Mouse (Mus musculus): ENCODE measurements around the gene Usp31. TPM values are rescaled to one million over a fixed set of nuclear protein-coding genes. Genes with fewer than 3 reads are reported as not detected.

Gene Usp31
- polyA plus RNA-seq, 1 experiment from 2014 or later: 8.1 TPM

DNA sequence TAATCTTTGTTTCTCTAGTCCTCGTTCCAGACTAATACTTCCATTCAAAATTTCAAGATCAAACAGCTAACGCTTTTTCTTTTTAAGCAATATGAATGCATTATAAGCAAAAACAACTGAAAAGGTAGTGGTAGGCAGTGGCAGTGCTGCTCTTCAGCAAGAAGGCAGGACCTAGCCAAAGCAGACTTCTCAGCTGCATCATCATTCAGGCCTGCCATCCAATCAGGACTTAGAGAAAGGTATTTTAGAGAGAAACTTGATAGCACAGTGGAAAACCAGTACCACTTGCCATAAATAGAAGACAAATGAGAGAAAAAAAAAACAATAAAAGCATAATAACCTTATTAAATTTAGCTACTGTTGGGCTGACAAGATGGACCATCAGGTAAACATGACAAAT, 2.0 kb downstream of the Usp31 start:
- CTCF ChIA-PET: interaction anchor here (2.1 kb wide), 1 partner anchor 9 kb away, joined by 6 read pairs; no protein-coding TSS in a partner anchor
- DNase-seq (ENCODE audit: low read depth, low spot score): no peak
- no peak for ATAC-seq
- POLR2A ChIA-PET: no interaction called here
- in situ Hi-C loops (cut with MboI; ENCODE audit: low pct_unique_long_range_greater_than_20kb): no loop called here
- TF ChIP-seq CTCF (IDR thresholded peaks at IDR 0.05): no peak
- peaks cover 8% of the 10 kb centered on the region for H3K27me3 ChIP-seq

DNA sequence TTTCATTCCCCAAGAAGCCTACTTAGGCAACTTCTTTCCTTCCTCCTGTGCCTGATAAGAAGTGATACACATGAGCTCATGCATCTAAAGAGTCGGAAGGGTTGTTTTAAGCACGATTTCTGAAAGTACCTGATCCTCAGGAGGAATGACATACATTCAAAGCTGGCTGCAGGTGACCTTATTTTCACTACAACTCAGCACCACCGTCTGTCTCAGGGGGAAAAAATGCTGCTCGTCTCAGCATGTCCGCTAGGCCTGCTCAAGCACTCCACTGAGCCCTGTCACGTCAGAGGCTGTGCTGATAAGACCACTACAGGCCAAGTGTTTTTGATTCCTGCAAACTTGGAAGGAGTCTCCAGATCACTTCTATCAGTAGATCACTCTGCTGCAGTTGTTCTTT, 5.1 kb downstream of the Usp31 start:
- ATAC-seq (no peak), DNase-seq (ENCODE audit: low read depth, low spot score) (no peak)
- in situ Hi-C loops (cut with MboI; ENCODE audit: low pct_unique_long_range_greater_than_20kb): no loop called here
- ChIA-PET CTCF (interaction anchor here (0.9 kb wide), 1 partner anchor 7 kb away, joined by 3 read pairs; no protein-coding TSS in a partner anchor), POLR2A (no interaction called here)
- no peak for TF ChIP-seq CTCF (IDR thresholded peaks at IDR 0.05)
- no peaks in the 10 kb centered on the region for H3K27me3 ChIP-seq

DNA sequence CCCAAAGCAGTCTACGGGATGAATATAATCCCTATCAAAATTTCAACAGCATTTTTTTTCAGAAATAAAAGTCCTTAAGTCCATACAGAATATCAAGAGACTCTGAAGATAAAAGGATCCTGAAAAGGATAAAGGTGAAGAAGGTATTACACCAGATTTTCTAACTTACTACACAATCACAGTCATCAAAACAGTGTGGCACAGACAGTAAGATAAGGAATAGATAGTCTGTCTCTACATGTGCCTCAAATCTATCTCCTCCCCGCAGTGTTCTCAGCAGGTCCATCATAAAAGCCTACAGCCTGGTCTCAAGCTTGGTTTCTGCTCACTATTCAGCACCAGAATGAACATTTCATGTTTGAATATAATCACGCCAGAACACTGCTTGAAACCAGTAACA, 6.6 kb downstream of the Usp31 start:
- DNase-seq (ENCODE audit: low read depth, low spot score): no peak
- ChIA-PET POLR2A (no interaction called here), CTCF (no interaction called here)
- ATAC-seq: no peak
- TF ChIP-seq CTCF (IDR thresholded peaks at IDR 0.05): no peak
- no peaks in the 10 kb centered on the region for H3K27me3 ChIP-seq
- in situ Hi-C loops (cut with MboI; ENCODE audit: low pct_unique_long_range_greater_than_20kb): no loop called here

DNA sequence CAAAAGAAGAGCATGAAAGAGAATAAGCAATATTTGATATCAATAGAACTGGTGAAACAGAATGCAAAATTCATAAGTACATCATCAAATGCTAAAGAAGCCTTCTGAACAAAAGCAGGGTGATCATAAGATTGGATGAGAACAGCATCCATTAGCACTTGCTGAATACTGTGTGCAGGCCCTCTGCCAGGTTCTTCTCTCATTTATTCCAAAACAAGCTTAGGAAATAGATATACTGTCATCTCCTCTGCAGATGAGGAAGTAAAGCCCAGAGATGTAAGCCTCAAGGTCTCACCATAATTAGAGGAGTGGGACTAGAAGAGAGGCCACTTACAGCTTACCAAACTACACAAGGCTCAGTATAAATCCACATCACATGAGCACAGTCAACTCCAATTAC, 7.8 kb downstream of the Usp31 start:
- no peak for TF ChIP-seq CTCF (IDR thresholded peaks at IDR 0.05)
- in situ Hi-C loops (cut with MboI; ENCODE audit: low pct_unique_long_range_greater_than_20kb): no loop called here
- DNase-seq (ENCODE audit: low read depth, low spot score) (no peak), ATAC-seq (no peak)
- CTCF ChIA-PET: no interaction called here
- H3K27me3 ChIP-seq: no peaks in the 10 kb centered on the region
- POLR2A ChIA-PET: interaction anchor here (1.0 kb wide), 1 partner anchor 240 kb away, joined by 3 read pairs; no protein-coding TSS in a partner anchor

DNA sequence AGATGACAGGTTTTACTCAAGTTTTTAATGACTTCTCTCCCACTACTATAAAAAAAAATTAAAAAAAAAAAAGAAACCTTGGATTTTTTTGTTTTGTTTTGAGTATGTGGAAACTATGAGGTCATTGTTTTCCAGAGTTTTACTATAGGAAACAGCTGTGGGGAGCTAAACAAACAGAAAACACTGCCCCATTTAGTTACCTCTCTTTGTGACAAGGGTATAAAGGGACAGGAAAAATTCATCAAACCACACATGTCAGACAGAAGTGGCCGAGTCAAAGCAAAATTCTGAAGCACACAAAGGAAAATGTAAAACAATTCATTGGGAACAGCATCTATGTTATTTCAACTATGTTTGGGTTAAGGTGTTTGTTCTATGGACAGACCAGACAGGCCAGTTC, 9.5 kb downstream of the Usp31 start:
- DNase-seq (ENCODE audit: low read depth, low spot score): no peak
- no peak for ATAC-seq
- CTCF ChIA-PET: no interaction called here
- TF ChIP-seq CTCF (IDR thresholded peaks at IDR 0.05): no peak
- in situ Hi-C loops (cut with MboI; ENCODE audit: low pct_unique_long_range_greater_than_20kb): no loop called here
- POLR2A ChIA-PET: no interaction called here
- H3K27me3 ChIP-seq: no peaks in the 10 kb centered on the region

DNA sequence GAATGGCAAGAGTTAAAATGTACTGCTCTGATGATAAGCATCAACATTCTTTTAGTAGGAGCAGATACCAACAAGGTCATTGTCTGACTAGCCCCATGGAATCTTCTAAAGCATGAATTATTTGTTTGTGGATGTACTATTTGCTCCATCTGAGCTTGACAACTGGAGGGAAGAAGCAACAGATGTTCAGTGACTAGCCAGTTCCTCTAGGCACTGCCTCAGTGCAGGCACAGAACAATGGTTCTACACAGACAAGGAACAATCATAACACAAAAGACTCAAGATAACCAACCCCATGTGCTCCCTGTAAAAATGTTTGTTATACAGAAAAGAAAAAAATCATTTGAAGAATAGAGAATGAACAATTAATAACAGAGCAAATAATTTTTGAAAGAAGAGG, 9.9 kb downstream of the Usp31 start:
- CTCF ChIA-PET: no interaction called here
- no peak for TF ChIP-seq CTCF (IDR thresholded peaks at IDR 0.05)
- in situ Hi-C loops (cut with MboI; ENCODE audit: low pct_unique_long_range_greater_than_20kb): no loop called here
- ATAC-seq (no peak), DNase-seq (ENCODE audit: low read depth, low spot score) (no peak)
- no peaks in the 10 kb centered on the region for H3K27me3 ChIP-seq
- POLR2A ChIA-PET: no interaction called here

GRCm38 (mm10) chr7:121691803-121692202, 15.2 kb downstream of the Usp31 start:
- H3K27me3 ChIP-seq: no peaks in the 10 kb centered on the region
- CTCF ChIA-PET: interaction anchor here (0.9 kb wide), 1 partner anchor 9 kb away, joined by 3 read pairs; no protein-coding TSS in a partner anchor
- no peak for ATAC-seq
- no peak for DNase-seq (ENCODE audit: low read depth, low spot score)
- in situ Hi-C loops (cut with MboI; ENCODE audit: low pct_unique_long_range_greater_than_20kb): no loop called here
- TF ChIP-seq CTCF (IDR thresholded peaks at IDR 0.05): no peak
- POLR2A ChIA-PET: no interaction called here

DNA sequence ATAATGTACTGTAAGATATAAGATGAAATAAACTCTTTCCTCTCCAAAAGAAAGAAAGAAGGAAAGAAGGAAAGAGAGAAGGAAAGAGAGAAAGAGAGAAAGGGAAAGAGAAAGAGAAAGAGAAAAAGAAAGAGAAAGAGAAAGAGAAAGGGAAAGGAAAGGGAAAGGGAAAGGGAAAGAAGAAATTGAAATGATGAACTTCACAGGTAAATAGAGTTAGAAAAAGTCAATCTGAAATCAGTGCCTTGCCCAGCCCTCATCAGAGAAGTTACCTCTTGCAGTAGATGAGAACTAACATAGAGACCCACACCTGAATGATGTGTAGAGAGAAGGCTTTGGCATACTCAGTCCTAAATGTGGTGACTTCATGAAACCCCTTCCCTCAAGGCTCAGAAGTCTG, 17.7 kb downstream of the Usp31 start:
- in situ Hi-C loops (cut with MboI; ENCODE audit: low pct_unique_long_range_greater_than_20kb): no loop called here
- no peak for ATAC-seq
- ChIA-PET CTCF (no interaction called here), POLR2A (no interaction called here)
- DNase-seq (ENCODE audit: low read depth, low spot score): no peak
- H3K27me3 ChIP-seq: no peaks in the 10 kb centered on the region
- no peak for TF ChIP-seq CTCF (IDR thresholded peaks at IDR 0.05)

DNA sequence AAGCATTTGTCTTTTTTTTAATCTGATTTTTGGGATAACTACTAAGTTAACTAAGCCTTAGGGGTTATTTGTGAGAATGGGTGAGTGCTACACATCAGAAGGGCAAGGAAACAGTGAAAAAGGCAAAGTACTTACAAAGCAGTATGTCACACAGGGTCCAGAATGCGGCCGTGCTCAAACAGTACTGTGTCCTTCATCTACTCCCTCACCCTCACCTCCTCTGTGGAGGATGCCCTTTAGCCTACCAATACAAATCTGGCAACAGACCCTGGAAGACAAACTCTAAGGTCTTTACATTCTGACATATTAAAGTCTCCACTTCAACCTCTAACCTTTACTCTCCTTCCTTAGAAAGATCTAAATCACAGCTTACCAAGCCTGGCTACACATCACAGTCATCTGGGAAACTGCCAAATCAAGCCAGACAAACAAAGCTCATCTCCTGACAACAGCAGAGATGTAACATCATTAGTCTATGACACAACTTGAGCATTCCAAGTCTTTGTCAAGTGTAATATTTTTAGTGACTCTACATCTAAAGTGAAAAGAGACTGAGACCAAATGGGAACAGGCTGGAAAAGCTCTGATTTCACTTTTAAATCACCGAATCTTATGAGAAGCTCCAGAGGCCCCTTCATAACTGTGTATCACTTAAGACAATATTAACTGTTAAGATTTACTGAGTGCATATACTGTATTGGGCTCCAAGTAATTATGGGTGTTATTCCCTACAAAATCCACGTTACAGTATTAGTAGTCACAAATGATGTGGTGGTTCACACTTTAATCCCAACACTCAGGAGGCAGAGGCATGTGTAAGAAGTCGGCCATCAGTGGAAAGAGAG, 21.7 kb downstream of the Usp31 start:
- ChIA-PET POLR2A (no interaction called here), CTCF (interaction anchor here (2.1 kb wide), 1 partner anchor 10 kb away, joined by 8 read pairs; no protein-coding TSS in a partner anchor)
- in situ Hi-C loops (cut with MboI; ENCODE audit: low pct_unique_long_range_greater_than_20kb): no loop called here
- TF ChIP-seq CTCF (IDR thresholded peaks at IDR 0.05): no peak
- no peak for DNase-seq (ENCODE audit: low read depth, low spot score)
- H3K27me3 ChIP-seq: no peaks in the 10 kb centered on the region
- no peak for ATAC-seq

DNA sequence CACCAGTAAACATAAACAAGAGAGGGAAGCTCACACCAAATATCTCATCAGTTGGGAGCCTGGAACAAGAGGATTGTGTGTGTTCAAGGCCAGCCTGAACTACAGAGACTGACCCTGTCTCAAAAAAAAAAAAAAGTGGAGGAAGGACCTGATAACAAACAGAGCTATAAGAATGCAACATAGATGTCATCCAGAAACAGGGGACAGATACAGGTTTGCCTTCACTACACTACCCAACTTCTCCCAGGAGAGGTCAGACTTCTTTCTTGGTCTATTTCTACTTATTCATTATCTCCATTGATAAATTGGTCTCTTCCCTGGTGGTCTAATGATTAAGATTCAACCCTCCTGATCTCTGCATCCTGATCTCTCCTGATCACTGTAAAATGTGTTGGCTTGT, 25.9 kb downstream of the Usp31 start:
- POLR2A ChIA-PET: interaction anchor here (0.6 kb wide), 2 partner anchors 25 to 1388 kb away, joined by 3 read pairs; no protein-coding TSS in a partner anchor
- CTCF ChIA-PET: interaction anchor here (0.6 to 2.3 kb wide), 4 partner anchors 10 to 282 kb away, joined by 3 to 6 read pairs (median 3); no protein-coding TSS in a partner anchor
- TF ChIP-seq CTCF (IDR thresholded peaks at IDR 0.05): no peak

DNA sequence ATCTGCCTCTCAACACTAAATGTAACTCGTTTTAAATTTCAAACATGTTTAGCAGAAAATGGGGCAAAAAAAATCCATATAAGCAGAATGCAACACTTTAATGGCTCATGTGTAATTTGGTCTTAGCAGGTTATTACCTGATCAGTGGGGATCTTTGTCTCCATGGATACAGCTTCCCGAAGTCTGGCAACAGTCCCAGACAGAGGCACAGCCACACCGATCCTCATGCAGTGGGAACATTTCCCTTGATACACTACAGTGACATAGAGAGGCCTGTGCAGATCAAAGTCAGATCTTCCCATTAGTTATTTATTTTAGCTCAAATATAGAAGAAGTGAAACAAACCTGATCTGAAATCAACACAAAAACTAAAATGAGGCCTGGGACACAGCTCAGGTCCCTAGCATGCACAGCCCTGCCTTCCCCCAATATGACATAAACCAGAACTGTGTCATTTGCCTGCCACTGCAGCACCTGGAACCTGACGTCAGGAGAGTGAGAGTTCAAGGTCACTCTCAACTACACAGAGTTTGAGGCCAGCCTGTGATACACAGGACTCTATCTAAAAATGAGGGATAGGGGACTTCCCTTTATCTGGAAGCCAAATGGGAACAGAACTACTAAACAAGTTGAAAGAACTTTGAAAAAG, 29.8 kb downstream of the Usp31 start:
- ATAC-seq (no peak), DNase-seq (ENCODE audit: low read depth, low spot score) (no peak)
- TF ChIP-seq CTCF (IDR thresholded peaks at IDR 0.05): no peak
- ChIA-PET POLR2A (interaction anchor here (0.6 kb wide), 2 partner anchors 328 to 653 kb away, joined by 5 to 6 read pairs; no protein-coding TSS in a partner anchor), CTCF (no interaction called here)
- in situ Hi-C loops (cut with MboI; ENCODE audit: low pct_unique_long_range_greater_than_20kb): no loop called here
- no peaks in the 10 kb centered on the region for H3K27me3 ChIP-seq

More for the DNA sequence above, 25.9 kb downstream of the Usp31 start:
- DNase-seq (ENCODE audit: low read depth, low spot score) (no peak), ATAC-seq (no peak)
- H3K27me3 ChIP-seq: no peaks in the 10 kb centered on the region
- in situ Hi-C loops (cut with MboI; ENCODE audit: low pct_unique_long_range_greater_than_20kb): no loop called here
